Mouse (Mus musculus): ENCODE results near the gene P3h3.
"Not testable (repeated sequence)": the region's sequence is repeated elsewhere in the genome, so short reads cannot be mapped to it uniquely, and the experiment has no call there.

Gene P3h3

GRCm38 (mm10) chr6:124809052-124809774 is 48.3 kb downstream of the P3h3 start:
- DNase-seq (ENCODE audit: low spot score), result peak; percentile 65

GRCm38 (mm10) chr6:124808358-124809012 is 49.1 kb downstream of the P3h3 start, which contains the start of gene Spsb2:
Gene Spsb2, plus strand, starts transcription at chr6:124808661.
- no peak for DNase-seq (ENCODE audit: low spot score)

GRCm38 (mm10) chr6:124807986-124808357 is 49.6 kb downstream of the P3h3 start:
- DNase-seq (ENCODE audit: low spot score), result no peak

- DNase-seq (ENCODE audit: low spot score), result no peak
These were observed 50.2 kb downstream of the P3h3 start for GRCm38 (mm10) chr6:124807366-124807765.

- no peak for DNase-seq (ENCODE audit: low spot score)
These were observed 51.0 kb downstream of the P3h3 start for GRCm38 (mm10) chr6:124806446-124807140.

GRCm38 (mm10) chr6:124805341-124806321 is 51.9 kb downstream of the P3h3 start:
- peak; percentile 81 for DNase-seq (ENCODE audit: low spot score)

GRCm38 (mm10) chr6:124804341-124804740 is 53.2 kb downstream of the P3h3 start:
- DNase-seq (ENCODE audit: low spot score), result no peak

- DNase-seq (ENCODE audit: low spot score), result not testable (repeated sequence)
These were observed 53.9 kb downstream of the P3h3 start for GRCm38 (mm10) chr6:124803691-124804090.

GRCm38 (mm10) chr6:124803061-124803460 is 54.5 kb downstream of the P3h3 start:
- DNase-seq (ENCODE audit: low spot score), result no peak

GRCm38 (mm10) chr6:124802400-124802799 is 55.2 kb downstream of the P3h3 start:
- DNase-seq (ENCODE audit: low spot score), result not testable (repeated sequence)

- DNase-seq (ENCODE audit: low spot score), result no peak
These were observed 61.4 kb downstream of the P3h3 start for GRCm38 (mm10) chr6:124796200-124796599.

- DNase-seq (ENCODE audit: low spot score), result no peak
These were observed 61.8 kb downstream of the P3h3 start for GRCm38 (mm10) chr6:124795781-124796180.

- DNase-seq (ENCODE audit: low spot score), result no peak
These were observed 65.6 kb downstream of the P3h3 start for GRCm38 (mm10) chr6:124791911-124792310.

All from c-Kit-positive CD71-positive TER-119-positive erythroid progenitor cells, embryonic 14.5 days (primary cell).